Mouse (Mus musculus) forebrain, embryonic 14.5 days (tissue): ENCODE data around the gene Mecom. TPM values are rescaled to one million over a fixed set of nuclear protein-coding genes. Genes with fewer than 3 reads are reported as not detected.

Experiments used
- ATAC-seq: fragments of 200-750 bp; cut with Nextera tagmentation; 2 replicates; pipeline ENCODE4 v1.8.0; 2017; ENCODE audit warnings: mild to moderate bottlenecking, moderate library complexity
- DNase-seq: peaks from one replicate; pipeline ENCODE4 v3.0.0-alpha.2; 2015; ENCODE audit warnings: low spot score
- H3K27ac ChIP-seq: fragments of 300-500 bp; sonication (generic); 2 replicates; pipeline ENCODE4 v1.5.1; 2014; ENCODE audit warnings: low read depth, mild to moderate bottlenecking, control low read depth, low read length, moderate library complexity
- H3K27me3 ChIP-seq: fragments of 300-500 bp; sonication (generic); replicated peaks from 2 replicates; pipeline ENCODE4 v1.6.1; 2014; ENCODE audit warnings: low read length, control low read depth, mixed read lengths; ENCODE audit not compliant: control insufficient read depth, insufficient read depth
- H3K36me3 ChIP-seq: fragments of 300-500 bp; sonication (generic); 2 replicates; pipeline ENCODE4 v1.6.1; 2014; ENCODE audit warnings: low read length, control low read depth; ENCODE audit not compliant: control insufficient read depth, insufficient read depth
- H3K4me1 ChIP-seq: fragments of 300-500 bp; sonication (generic); 2 replicates; pipeline ENCODE4 v1.6.1; 2014; ENCODE audit warnings: antibody characterized with exemption, low read length, control low read depth; ENCODE audit not compliant: control insufficient read depth, insufficient read depth
- H3K4me2 ChIP-seq: fragments of 300-500 bp; sonication (generic); 2 replicates; pipeline ENCODE4 v1.6.1; 2014; ENCODE audit warnings: mild to moderate bottlenecking, control low read depth, low read length
- H3K4me3 ChIP-seq: fragments of 300-500 bp; sonication (generic); 2 replicates; pipeline ENCODE4 v1.5.1; 2014; ENCODE audit warnings: low read depth, low read length, control low read depth
- H3K9ac ChIP-seq: fragments of 300-500 bp; sonication (generic); 2 replicates; pipeline ENCODE4 v1.6.1; 2014; ENCODE audit warnings: mild to moderate bottlenecking, low read length, control low read depth, moderate library complexity
- H3K9me3 ChIP-seq: fragments of 300-500 bp; sonication (generic); replicated peaks from 2 replicates; pipeline ENCODE4 v1.6.1; 2016; ENCODE audit warnings: low read length, control low read depth, mixed read lengths; ENCODE audit not compliant: control insufficient read depth
- WGBS: fragments of 180-500 bp; shearing (Covaris S2); extraction: QIAGEN DNeasy Blood & Tissue Kit; methylation state at CpG from one replicate; pipeline ENCODE4 v1.1.7; 2014; 5-methylcytosine and 5-hydroxymethylcytosine counted together
- polyA plus RNA-seq: library from polyadenylated mRNA; unstranded; fragments of >200 nt; fragmentation: Nextera tagmentation; extraction: Ambion mirVana; gene quantifications from 2 replicates; pipeline ENCODE4 v1.2.1, GENCODE M21; 2014

The Mecom gene
- polyA plus RNA-seq, 1 experiment from 2014 or later = 3.2 TPM

DNA sequence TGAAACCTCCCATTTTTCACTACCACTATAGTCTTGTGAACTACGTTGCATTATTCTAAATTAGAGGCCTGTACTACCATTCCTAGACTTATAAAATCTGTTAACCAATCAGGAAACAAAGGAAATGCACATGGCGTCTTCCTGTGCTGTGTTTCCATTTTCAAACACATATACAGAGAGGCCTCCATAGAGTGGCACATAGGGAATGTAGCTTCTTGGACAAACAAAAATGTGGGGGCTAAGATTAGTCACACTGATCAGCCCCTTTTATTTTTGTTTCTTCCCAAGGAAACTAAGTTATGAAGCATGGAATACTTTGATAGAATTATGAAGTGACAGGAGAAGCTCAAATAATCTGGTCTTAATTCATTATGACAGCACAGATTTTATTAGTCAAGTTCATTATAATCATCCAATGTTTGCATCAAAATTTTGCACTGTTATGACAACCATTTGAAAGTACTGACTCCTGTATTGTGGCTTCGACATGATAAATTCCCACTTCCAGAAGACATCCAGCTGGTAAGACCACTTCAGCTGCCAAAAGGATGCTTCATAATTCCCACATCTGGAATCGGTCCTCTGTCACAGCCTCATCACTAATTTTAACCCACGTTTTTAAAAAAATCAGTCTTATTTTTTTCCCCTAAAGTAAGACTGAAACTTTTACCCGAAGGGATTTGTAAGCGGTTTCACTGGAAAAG, 429.1 kb downstream of the Mecom start:
- 88% methylated on average over 7 of the region's 7 CpGs for WGBS
- ATAC-seq = no peak
- Histone ChIP-seq H3K27ac (no peak overlapping the region), H3K27me3 (no peaks in the 10 kb centered on the region), H3K9me3 (no peaks in the 10 kb centered on the region), H3K4me2 (no peak overlapping the region), H3K4me3 (no peak overlapping the region), H3K9ac (no peak overlapping the region), H3K4me1 (no peaks in the 10 kb centered on the region), H3K36me3 (no peaks in the 10 kb centered on the region)
- DNase-seq = no peak

GRCm38 (mm10) chr3:30113249-30113770, 434.5 kb downstream of the Mecom start:
- Histone ChIP-seq H3K4me1 (no peaks in the 10 kb centered on the region), H3K9me3 (no peaks in the 10 kb centered on the region), H3K27ac (no peak overlapping the region), H3K4me2 (no peak overlapping the region), H3K36me3 (no peaks in the 10 kb centered on the region), H3K27me3 (no peaks in the 10 kb centered on the region), H3K9ac (no peak overlapping the region), H3K4me3 (no peak overlapping the region)
- DNase-seq (no peak), ATAC-seq (no peak)
- WGBS = 9% methylated on average over 3 of the region's 3 CpGs

GRCm38 (mm10) chr3:30107945-30108670, 439.7 kb downstream of the Mecom start:
- Histone ChIP-seq H3K4me3 (no peak overlapping the region), H3K36me3 (no peaks in the 10 kb centered on the region), H3K9me3 (no peaks in the 10 kb centered on the region), H3K27ac (no peak overlapping the region), H3K9ac (no peak overlapping the region), H3K4me2 (no peak overlapping the region), H3K4me1 (no peaks in the 10 kb centered on the region), H3K27me3 (no peaks in the 10 kb centered on the region)
- DNase-seq (no peak), ATAC-seq (no peak)
- WGBS = 52% methylated on average over 9 of the region's 9 CpGs

DNA sequence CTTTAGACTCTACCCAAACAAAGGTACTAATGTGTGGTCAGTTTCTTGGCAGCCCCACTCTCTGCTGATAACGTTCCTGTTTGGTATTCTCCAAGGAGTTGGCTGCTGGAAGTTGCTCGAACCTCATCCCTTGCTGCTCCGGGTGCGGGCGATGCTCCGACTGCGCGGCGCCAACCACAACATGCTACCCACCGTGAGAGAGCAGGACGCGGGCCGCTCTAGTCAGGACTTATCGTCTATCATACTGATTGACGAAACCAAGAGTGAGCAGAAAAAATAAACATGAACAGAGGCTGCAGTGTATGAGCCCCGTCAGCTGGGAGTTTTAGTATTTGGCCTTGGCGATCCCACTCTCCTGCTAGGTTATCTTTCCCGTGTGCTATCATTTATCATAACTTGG, 441.3 kb downstream of the Mecom start:
- Histone ChIP-seq H3K9ac (no peak overlapping the region), H3K4me1 (no peaks in the 10 kb centered on the region), H3K27me3 (no peaks in the 10 kb centered on the region), H3K4me3 (no peak overlapping the region), H3K4me2 (no peak overlapping the region), H3K9me3 (no peaks in the 10 kb centered on the region), H3K36me3 (no peaks in the 10 kb centered on the region), H3K27ac (no peak overlapping the region)
- no peak for ATAC-seq
- no peak for DNase-seq
- 89% methylated on average over 18 of the region's 18 CpGs for WGBS

DNA sequence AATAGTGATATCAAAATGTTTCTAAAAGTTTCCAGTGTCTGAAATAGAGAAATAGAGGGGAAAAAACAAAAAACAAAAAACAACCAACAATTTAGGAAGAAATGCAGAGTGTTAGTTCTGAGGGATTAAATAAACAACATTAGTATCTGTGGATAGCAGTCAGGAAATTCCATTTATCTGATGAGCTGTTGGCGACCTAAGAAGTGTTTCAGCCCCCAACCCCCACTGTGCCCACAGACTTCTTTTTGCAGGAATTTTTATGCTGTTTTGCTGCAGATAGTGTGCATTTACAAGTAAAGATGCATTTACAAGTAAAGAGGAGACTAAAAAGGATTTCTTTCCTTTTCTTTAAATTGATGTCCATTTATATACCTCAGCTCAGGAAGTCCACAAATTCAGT, 441.9 kb downstream of the Mecom start:
- H3K36me3 ChIP-seq = no peaks in the 10 kb centered on the region
- no peak overlapping the region for H3K27ac ChIP-seq
- no peak overlapping the region for H3K9ac ChIP-seq
- no peak overlapping the region for H3K4me3 ChIP-seq
- H3K4me2 ChIP-seq = no peak overlapping the region
- H3K4me1 ChIP-seq = no peaks in the 10 kb centered on the region
- no peaks in the 10 kb centered on the region for H3K9me3 ChIP-seq
- no peak for ATAC-seq
- H3K27me3 ChIP-seq = no peaks in the 10 kb centered on the region
- 69% methylated on average over 1 of the region's 1 CpGs for WGBS
- DNase-seq = no peak

GRCm38 (mm10) chr3:30105194-30105823, 442.5 kb downstream of the Mecom start:
- Histone ChIP-seq H3K4me3 (no peak overlapping the region), H3K9me3 (no peaks in the 10 kb centered on the region), H3K36me3 (no peaks in the 10 kb centered on the region), H3K4me2 (no peak overlapping the region), H3K9ac (no peak overlapping the region), H3K27ac (no peak overlapping the region), H3K4me1 (no peaks in the 10 kb centered on the region), H3K27me3 (no peaks in the 10 kb centered on the region)
- no peak for DNase-seq
- ATAC-seq = no peak
- 55% methylated on average over 15 of the region's 15 CpGs for whole genome bisulfite sequencing

GRCm38 (mm10) chr3:30104515-30105098, 443.2 kb downstream of the Mecom start:
- no peaks in the 10 kb centered on the region for H3K4me1 ChIP-seq
- no peak overlapping the region for H3K4me2 ChIP-seq
- H3K36me3 ChIP-seq = no peaks in the 10 kb centered on the region
- H3K9me3 ChIP-seq = no peaks in the 10 kb centered on the region
- no peak overlapping the region for H3K27ac ChIP-seq
- H3K27me3 ChIP-seq = no peaks in the 10 kb centered on the region
- WGBS = 53% methylated on average over 4 of the region's 4 CpGs
- no peak overlapping the region for H3K4me3 ChIP-seq
- no peak for ATAC-seq
- H3K9ac ChIP-seq = no peak overlapping the region
- no peak for DNase-seq

- ATAC-seq (no peak), DNase-seq (no peak)
- no peaks in the 10 kb centered on the region for H3K4me1 ChIP-seq
- no peaks in the 10 kb centered on the region for H3K36me3 ChIP-seq
- whole genome bisulfite sequencing = 91% methylated on average over 4 of the region's 4 CpGs
- no peak overlapping the region for H3K27ac ChIP-seq
- no peak overlapping the region for H3K4me2 ChIP-seq
- H3K27me3 ChIP-seq = no peaks in the 10 kb centered on the region
- H3K9me3 ChIP-seq = no peaks in the 10 kb centered on the region
- H3K9ac ChIP-seq = no peak overlapping the region
- no peak overlapping the region for H3K4me3 ChIP-seq
Observed at GRCm38 (mm10) chr3:30101146-30101545, 446.7 kb downstream of the Mecom start.
